Mouse (Mus musculus): ENCODE data around the gene Fah. TPM values are rescaled to one million over a fixed set of nuclear protein-coding genes. Genes with fewer than 3 reads are reported as not detected.

Fah gene
- polyA plus RNA-seq, 1 experiment from 2014 or later, result 4.4 TPM

DNA sequence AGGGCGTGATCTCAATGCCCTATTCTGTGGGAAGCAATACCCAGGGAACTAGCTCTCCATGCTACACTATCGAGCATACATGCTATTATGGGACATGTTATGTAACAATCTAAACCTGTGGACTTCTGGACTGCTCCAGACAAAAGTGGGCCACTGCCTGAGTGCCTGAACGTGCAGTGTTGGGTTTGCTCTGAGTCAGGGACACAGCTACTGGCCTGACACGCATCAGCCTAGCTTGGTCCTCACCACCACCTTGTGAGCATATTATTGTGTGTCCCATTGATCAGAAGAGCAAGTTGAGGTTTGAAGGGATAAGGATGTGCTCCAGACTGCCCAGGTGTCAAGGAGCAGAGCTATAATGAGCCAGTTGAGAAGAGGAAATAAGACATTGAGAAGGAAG, 61.6 kb downstream of the Fah start:
- no peaks in the 10 kb centered on the region for H3K27me3 ChIP-seq (ENCODE audit: insufficient read depth, poor library complexity, severe bottlenecking)
- no peaks in the 10 kb centered on the region for H3K36me3 ChIP-seq
- no peak overlapping the region for H3K27ac ChIP-seq
- H3K9me3 ChIP-seq, result no peaks in the 10 kb centered on the region
- H3K4me1 ChIP-seq (replicated peaks), result no peaks in the 10 kb centered on the region
- H3K4me3 ChIP-seq, result no peak overlapping the region
- DNase-seq (ENCODE audit: low spot score), result no peak
- 90% methylated on average over 4 of the region's 4 CpGs for WGBS

Other genes with a start within 250 kb of the Fah start
- gene Arnt2, start 196.5 kb downstream of the Fah start, polyA plus RNA-seq (2016; fragmentation: Nextera tagmentation; extraction: Ambion mirVana), result 22.6 and 30.1 TPM in 2 replicates
- 0.02 and 0.03 TPM in 2 replicates for gene Gm2115, start 77.8 kb downstream of the Fah start, polyA plus RNA-seq (2016; fragmentation: Nextera tagmentation; extraction: Ambion mirVana)
- 162 and 174 TPM in 2 replicates for gene Zfand6, start 83.2 kb upstream of the Fah start, polyA plus RNA-seq (2016; fragmentation: Nextera tagmentation; extraction: Ambion mirVana)
- not detected in 2 replicates for gene Olfr291, start 246.8 kb upstream of the Fah start, polyA plus RNA-seq (2016; fragmentation: Nextera tagmentation; extraction: Ambion mirVana)

Measured in hindbrain, embryonic 10.5 days (tissue).